Mouse (Mus musculus) frontal cortex, adult 2 months (tissue): Measurements from ENCODE around the gene Ttyh1. TPM values are rescaled to one million over a fixed set of nuclear protein-coding genes. Genes with fewer than 3 reads are reported as not detected.

ENCODE experiments used
- DNase-seq, 2 experiments: peaks; one replicate each; pipeline ENCODE4 v3.0.0; 2022; ENCODE audit warnings: low spot score in 1 of 2; ENCODE audit errors: extremely low spot score in 1 of 2
- polyA plus RNA-seq: library from polyadenylated mRNA; depleted of rRNA; stranded (reverse); fragments of >200 nt; gene quantifications from 2 replicates; pipeline ENCODE4 v1.2.3, GENCODE M21; 2012; rRNA removed

Gene Ttyh1
- 712 and 743 TPM in 2 replicates for polyA plus RNA-seq

DNA sequence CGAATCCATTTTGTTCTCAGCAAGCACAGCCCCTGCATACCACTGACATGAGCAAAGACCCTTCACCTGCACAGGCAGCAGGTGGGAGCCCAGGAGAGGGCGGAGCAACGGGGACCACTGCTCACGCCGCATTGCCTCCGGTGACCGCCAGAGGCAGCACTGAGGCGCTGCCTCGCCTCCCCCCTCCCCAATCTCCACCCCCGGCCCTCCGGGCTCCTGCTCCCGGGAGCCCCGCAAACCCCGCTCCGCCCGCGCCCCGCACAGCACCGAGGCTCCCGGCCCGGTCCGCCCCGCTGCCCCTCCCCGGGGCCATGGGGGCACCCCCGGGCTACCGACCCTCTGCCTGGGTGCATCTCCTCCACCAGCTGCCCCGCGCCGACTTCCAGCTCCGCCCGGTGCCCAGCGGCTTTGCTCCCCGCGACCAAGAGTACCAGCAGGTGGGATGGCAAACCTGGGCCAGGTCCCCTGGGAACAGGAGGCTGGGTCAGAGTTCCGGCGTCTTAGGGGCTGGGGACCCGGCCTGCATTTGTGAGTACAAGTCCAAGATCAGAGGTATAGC, at the start of gene Ttyh1:
TSS of gene Ttyh1 (plus strand) at position 65 of the 559 bp plus-strand sequence.
- peak in 1 of 2 experiments; percentile 80 for DNase-seq

DNA sequence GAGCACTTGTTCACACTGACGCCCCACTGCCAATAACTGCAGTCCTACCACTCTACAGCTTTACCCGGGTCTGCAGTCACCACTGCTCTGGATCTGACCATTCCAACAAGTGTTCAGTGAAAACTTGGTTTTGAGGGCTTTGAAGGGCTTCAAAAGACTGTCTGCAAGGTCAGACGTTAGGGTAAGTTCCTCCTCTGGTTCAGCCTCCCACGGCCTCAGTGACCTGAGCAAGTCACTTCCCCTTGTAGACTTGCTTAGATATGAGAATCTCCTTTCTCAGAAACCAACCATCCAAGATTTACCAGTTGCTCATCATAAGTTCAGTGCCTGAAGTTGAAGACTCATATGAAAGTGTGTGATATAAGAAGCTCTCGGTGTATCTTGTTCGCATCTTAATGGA, 48.1 kb upstream of the Ttyh1 start:
- DNase-seq, result no peak

DNA sequence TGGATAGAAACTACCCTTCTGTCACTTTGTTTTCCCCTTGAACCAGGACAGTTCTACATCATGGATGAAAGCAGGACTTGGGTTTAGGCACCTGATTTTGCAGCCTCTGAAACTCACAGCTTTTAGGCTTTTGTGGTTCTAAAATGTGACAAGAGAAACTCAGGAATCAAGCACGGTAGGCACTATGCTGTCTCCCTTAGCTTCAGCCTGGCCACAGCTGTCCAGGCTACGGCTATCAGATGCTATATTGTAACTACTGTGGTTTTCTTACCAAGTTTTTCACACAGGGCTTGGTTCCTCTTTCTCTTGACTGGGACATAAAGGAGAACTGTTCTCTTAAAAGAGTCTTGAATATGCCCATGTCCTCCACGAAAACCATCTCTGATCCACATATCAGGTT, 46.1 kb upstream of the Ttyh1 start:
- no peak for DNase-seq

DNA sequence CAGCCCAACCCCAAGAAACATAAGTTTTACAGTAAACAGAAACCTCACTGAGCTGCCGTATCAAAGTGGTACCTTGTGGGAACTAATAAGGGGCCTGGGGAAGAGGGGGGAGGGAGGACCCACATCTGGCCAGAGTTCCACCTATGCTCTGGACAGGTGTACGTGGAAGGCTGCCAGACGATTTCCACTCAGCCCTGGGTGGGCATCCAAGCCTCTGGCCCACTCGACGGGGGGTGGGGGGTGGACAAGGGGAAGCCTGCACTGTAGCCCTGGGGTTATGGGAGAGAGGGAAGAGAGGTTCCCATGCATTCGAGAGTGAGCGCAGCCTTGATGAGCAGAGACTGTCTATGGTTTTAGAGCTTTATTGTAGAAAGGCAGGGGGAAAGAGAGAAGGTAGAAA, 39.7 kb upstream of the Ttyh1 start:
- DNase-seq, result no peak

DNA sequence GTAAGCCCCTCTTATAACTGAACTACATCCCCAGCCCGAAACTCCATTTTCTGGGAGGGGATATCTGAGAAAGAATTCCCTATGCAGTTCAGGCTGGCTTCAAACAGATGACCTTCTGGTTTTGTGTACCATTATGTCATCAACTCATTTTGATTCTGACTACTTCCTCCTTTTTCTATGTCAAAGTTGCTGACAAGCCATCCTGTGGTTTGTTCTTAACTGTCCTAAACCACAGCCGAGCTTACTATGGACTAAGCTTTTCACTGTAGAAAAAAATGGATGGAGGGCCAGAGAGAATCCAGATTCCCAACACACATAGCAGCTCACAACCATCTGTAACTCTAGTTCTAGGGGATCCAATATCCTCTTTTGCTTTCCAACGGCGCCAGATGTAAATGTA, 38.7 kb upstream of the Ttyh1 start:
- no peak for DNase-seq

DNA sequence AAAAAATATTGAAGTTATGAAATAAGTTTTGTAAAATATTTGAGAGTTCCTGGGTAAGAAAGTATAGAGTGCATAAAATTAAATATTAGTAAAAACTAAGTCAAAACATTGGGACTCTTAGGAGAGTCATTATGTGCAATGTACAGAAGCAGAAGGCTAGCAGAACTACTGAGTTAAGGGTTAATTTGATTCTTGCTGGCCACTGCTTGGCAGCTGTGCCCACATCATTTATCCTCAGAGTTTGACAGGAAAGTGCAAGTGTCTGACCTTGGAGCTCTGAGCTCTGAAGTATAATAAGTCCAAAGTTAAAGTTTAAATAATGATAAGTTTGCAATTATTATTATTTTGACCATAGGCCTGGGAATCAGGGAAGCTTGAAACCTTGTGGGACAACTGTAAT, 37.5 kb upstream of the Ttyh1 start:
- no peak for DNase-seq

DNA sequence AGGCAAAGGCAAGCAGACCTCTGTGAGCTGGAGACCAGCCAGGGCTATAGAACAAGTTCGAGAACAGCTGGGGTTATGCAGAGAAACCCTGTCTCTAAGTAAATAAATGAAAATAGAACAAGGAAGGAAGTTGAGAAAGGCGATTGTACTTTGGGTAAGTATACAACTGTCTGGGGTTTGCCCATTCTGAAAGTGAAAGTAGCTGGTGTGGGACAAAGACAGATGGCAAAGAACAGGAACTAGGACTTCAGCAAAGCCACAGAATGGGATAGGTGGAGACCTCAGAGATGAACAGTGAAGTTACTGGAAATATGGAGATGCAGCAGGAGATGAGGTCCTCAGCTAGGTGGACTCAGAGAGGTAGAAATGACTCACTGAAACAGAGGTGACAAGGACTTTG, 36.4 kb upstream of the Ttyh1 start:
- no peak for DNase-seq

DNA sequence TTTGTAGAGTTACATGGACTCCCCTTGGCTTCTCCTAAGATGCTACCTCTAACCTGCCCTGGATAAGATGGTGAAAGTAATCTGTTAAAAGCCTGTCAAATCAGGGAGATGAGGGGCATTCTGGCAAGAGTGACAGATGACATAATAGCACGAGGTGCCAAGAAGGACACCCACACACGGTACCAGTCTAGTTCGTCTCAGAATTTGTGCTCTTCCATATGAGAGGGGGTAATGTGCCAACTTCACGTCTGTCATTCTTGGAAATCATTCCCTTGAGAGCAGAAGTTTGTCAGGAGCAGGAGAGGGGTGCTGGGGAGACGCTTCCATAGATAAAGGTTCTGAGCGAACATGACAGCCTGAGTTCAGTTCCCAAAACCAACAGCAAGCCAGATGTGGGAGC, 35.0 kb upstream of the Ttyh1 start:
- DNase-seq, result no peak

DNA sequence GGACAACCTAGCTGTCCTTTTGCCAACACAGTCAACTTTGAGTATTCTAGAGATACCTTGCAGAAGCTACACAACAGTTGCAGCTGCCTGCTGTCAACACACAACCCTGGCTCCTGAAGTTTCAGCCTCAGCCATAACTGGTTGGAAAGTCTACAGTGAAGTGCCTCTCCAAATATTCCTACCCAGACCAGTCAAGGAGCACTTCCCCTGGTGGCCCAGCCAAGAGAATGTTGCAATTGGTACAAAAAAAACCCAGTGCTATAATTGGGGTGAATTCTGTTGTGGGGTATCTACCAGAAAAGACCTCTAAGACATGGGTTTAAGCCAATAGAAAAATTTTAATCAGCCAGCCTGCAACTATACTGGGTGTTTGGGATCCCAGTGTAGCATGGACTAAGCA, 33.6 kb upstream of the Ttyh1 start:
- no peak for DNase-seq

DNA sequence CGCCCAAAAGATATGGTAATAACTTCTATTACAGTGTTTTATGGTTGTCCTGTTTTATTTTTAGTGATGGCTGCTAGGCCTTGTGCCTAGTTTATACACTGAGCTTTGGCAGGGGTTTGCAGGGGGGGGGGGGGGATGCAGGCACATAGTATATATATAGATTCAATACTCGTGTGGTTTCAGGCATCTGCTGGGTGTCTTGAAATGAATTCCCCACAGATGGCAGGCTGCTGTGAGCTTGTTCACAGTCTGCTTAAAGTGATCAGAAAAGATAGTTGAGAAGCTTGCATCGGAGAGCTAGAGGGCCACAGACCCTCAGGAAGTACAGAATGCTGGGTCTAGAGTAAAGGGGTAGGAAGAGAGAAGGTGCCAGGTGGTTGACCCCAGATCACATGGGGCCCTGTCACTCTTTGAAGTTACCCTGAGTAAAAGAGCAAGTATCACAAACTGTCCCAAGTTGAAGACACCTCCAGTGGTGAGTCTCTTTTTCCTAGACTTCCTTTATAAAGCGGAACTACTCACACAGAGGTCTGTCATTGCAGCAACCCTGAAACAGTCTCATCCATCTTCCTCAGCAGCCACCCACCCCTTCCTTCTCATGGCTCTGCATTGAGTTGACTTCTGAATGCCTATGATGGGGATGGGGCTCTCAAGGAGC, 31.8 kb upstream of the Ttyh1 start:
- DNase-seq, result peak; percentile 74 to 78

DNA sequence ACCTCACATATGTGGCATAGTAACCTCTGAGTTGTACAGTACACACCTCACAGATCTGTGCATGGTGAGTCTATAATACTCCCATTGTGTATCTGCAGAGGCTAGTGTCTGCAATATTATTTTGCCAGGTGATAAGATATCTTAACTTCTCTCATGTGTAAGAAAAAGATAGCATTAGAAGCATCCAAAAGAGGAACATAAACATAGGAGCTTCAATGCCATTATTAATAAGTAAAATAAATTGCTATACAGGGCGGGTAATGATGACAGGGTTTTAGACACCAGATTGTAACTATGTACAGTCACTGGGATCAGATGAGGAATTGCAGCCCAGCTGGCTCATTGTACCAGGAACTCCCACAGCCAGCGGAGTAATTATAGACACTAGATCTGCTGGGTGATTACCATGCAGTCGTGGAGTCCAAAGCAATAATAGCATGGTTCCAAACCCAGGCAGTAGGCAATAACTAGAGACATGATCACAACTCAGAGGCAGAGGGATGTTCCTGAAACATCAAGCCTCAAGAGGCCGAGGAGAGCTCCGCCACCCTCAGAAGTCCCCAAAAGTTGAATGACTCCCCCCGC, 31.2 kb upstream of the Ttyh1 start:
- DNase-seq, result peak; percentile 71 to 74

DNA sequence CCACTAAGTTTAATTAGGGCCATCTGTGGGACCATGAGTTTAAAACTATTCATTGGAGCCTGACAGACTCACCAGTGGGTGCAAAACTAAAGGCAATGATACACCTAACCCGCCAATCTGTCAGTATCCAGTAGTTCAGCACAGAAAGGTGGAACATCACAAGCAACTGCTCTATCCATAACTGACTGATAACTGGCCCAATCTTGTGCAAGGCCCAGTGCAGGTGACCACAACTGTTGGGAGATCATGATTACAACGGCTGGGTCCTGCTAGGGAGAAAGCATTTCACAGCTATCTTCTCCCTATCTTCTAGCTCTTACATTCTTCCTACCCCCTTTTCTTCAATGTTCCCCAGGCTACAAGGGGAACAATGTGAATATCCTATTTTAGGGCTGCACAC, 30.5 kb upstream of the Ttyh1 start:
- DNase-seq, result no peak

DNA sequence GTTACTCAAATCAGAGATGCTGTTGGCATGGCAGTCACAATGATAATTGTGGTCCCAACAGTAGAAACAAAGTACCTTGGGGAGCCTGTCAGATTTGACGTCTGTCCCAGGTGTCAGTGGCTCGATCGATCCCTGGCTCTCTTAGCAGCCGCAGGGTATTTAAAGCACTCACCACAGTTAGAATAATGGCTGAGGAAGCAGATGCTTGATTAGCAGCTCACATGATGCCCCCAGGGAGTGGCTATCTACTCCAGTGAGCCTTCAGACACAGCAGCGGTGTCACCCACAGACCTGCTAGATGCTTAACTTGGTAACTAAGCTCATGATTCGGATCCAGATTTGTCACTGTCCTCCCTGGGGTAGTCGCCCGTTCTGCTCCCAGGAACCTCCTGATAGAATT, 28.0 kb upstream of the Ttyh1 start:
- DNase-seq, result no peak

DNA sequence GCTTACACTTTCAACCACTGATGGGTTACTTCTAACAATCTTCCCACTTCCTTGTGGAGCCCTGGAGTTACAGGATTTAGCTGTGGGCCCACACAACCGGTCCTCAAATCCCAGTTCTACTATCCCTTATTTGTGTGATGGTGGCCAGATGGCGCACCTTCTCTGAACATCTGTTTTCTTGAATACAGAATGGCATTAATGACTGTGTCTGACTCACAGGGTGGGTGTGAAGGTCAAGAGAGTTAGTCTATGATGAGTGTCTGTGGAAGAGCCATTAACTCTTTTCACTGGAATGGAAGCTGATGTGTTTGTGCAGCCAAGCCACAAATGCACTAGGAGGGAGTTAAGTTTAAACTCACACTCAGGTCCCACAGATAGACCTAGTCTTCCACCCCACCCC, 20.9 kb upstream of the Ttyh1 start:
- no peak for DNase-seq

DNA sequence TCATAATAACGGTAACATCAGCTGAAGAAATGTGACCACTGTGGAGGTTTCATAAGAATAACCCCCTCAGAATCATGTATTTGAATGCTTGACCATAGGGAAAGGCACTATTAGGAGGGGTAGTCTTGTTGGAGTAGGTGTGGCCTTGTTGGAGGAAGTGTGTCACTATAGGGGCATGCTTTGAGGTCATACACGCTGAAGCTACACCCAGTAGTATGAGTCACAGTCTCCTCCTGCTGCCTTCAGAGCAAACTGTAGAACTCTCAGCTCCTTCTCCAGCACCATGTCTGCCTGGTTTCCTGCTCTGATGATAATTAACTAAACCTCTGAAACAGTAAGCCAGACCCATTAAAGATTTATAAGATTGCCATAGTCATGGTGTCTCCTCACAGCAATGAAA, 20.4 kb upstream of the Ttyh1 start:
- DNase-seq, result no peak

DNA sequence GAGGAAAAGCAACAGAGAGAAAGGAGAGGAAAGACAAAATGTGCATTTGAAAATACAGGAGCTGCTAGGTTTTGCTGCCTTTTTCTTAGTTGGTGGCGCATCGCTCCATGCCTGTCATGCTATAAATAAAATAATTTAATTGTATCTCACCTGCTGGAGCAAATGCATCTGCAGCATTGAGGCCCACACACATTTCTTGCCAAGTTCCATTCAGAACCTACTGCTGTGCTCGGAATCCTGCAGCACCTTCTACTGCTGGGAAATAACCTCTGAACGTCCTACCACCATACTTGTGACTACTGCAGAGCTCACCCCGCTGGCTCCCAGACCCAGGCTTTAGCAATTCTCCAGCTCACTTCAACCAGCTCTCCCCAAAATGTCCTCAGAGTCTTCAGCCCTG, 18.1 kb upstream of the Ttyh1 start:
- DNase-seq, result no peak

DNA sequence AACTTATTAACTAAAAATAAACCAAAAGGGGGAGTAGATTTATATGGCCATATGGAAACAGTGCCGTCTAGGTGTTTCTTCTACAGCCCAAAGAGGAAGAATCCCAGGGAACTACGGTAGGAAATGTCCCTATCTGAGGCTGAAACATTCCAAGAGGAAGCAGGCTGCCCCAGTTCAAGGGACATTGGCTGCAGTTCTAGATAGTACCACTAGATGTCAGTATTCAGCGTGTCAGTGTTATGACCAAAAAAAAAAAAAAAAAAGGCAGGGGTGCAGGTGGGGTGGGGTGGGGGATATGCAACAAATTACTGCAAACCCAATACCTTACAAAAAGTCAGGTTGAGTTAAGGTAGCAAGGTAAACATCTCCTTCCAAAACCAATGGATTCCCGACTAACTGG, 15.8 kb upstream of the Ttyh1 start:
- DNase-seq, result peak in 1 of 2 experiments; percentile 83

DNA sequence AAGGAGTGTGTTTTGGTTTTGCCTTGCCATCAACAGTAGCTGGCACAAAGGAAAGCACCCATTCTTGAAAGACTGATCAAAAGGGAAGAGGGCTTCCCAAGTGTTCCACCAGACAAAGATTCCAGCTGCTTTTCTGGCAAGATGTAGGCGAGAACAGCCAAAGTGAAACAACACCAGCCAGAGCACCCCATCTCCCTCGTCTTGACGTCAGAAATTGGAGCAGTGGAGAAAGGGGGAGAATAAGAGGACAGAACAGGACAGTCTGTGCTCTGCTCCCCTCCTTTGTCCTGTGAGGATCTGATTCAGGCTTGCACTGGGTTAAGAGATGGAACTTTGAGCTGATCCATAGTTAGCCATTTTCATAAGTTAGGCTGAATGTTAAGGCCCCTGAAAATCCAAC, 7.4 kb upstream of the Ttyh1 start:
- DNase-seq, result no peak

DNA sequence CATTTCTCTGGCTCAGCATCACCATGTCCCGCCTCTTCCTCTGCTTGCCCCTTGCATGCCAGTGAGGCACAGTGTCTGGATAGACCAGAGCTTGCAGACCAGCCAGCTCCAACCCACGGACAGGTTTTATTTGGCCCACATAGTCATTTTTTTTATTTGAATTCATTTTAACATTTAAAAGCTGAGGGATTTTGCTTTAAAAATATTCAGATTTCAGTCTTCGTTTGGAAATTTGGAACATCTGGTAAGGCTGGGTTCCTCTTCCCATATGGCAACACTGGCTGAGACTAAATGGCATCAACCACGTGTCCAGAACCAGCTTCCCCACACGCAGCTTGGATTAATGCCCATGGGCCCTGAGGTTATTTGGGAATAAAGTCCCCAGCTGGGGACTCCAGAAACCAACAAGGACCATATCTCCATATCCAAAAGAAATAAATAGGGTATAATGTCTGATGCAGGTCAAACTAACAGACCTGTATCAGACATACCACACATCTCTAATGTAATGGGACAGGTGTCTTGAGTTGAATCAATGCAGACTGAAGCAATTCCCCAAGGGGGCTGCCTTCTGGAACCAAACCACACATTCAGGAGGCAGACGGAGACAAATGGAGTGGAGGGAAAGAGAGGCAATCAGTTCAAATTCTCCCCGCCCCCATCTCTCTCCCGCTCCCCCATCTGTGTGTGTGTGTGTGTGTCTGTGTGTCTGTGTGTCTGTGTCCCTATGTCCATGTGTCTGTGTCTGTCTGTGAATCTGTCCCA, 2.0 kb upstream of the Ttyh1 start:
- peak in 1 of 2 experiments; percentile 77 for DNase-seq

DNA sequence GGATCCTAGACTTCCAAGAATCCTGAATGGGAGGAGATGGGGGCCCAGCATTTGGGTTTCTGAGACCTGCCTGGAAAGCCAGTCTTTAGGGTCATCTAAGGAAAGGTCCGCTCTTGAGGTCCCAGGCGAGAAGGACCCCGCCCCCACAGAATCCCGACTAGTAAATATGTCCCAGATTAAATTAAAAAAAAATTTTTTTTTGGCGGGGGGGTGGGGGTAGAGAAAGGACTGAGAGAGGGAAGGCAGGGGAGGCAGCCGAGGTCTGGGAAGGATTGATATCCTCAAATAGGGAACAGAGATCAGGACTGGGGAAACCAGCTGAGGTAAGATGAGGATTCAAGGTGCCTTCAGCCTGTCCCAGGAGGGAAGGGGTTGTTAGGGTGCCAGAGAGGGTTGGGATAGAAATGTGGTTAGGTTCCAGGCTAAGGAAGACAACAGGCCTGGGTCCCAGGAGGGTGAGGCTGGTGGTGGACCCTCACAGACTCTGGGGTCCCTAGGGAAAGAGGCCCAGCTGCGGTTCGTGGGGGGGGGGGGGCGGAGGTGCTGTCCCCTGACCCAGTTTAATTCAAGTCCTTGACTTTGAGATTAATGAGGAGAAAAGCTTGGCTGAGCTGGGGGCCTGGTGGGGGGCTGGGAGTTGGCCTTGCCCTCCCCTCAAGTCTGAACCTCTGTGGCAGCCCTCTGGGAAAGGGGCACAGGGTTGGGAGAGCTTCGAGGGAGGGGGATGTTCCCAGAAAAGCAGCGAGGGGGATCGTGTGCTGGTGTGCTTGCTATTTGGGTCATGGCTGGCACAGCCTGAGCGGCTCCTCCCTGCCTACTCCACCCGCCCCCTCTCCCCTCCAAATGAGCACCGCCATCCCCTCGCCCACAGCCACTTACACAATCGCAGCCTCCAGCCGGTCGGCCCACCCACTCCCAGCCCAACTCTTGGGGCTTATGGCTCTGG, 1.0 kb downstream of the Ttyh1 start:
- DNase-seq, result peak in 1 of 2 experiments; percentile 70
